Mouse (Mus musculus) CH12.LX (cell line): ENCODE measurements around the gene Celf2. TPM values are rescaled to one million over a fixed set of nuclear protein-coding genes. Genes with fewer than 3 reads are reported as not detected.

ENCODE experiments used
- DNase-seq: peaks from one replicate; pipeline ENCODE4 v3.0.0-alpha.2; 2013; ENCODE audit errors: extremely low read depth
- H3K27ac ChIP-seq: 2 replicates; pipeline ENCODE4 v1.5.1; 2012; ENCODE audit warnings: low read depth, mild to moderate bottlenecking, control low read depth, moderate library complexity; ENCODE audit not compliant: insufficient read depth
- H3K27me3 ChIP-seq: replicated peaks from 2 replicates; pipeline ENCODE3; 2012; ENCODE audit warnings: inconsistent platforms
- H3K36me3 ChIP-seq, 2 experiments: replicated peaks in 1 of 2; 2 replicates each; pipeline versions ENCODE3 to v1.6.1; 2012; ENCODE audit warnings: inconsistent platforms in 1 of 2, low read length in 1 of 2, mild to moderate bottlenecking in 1 of 2, mixed read lengths in 1 of 2, moderate library complexity in 1 of 2; ENCODE audit not compliant: control insufficient read depth in 1 of 2, insufficient read depth in 1 of 2
- H3K4me1 ChIP-seq, 2 experiments: 2 replicates each; pipeline ENCODE4 v1.6.1; 2012; ENCODE audit warnings: inconsistent platforms in 1 of 2, moderate library complexity in 1 of 2; ENCODE audit not compliant: insufficient read depth in 2 of 2, control insufficient read depth in 1 of 2
- H3K4me2 ChIP-seq: 2 replicates; pipeline ENCODE4 v1.6.1; 2012; ENCODE audit warnings: low read depth, mild to moderate bottlenecking, control low read depth; ENCODE audit not compliant: poor library complexity, insufficient read depth, severe bottlenecking
- H3K4me3 ChIP-seq, 3 experiments: fragments of 150-350 bp in 1 of 3; sonication (generic) in 1 of 3; replicated peaks in 1 of 3; 2 replicates each; pipeline versions ENCODE3 to v1.5.1; 2011 to 2012; ENCODE audit warnings: low read depth in 2 of 3, low read length in 2 of 3, mild to moderate bottlenecking in 2 of 3, moderate library complexity in 2 of 3, control low read depth in 1 of 3, improper control_type of control experiment in 1 of 3, inconsistent platforms in 1 of 3, mixed read lengths in 1 of 3; ENCODE audit not compliant: poor library complexity in 1 of 3
- H3K79me2 ChIP-seq: replicated peaks from 2 replicates; pipeline ENCODE4 v1.6.1; 2012; ENCODE audit warnings: mild to moderate bottlenecking, moderate library complexity; ENCODE audit not compliant: control insufficient read depth, poor library complexity, insufficient read depth, severe bottlenecking; ENCODE audit errors: extremely low read depth
- H3K9ac ChIP-seq: 2 replicates; pipeline ENCODE4 v1.6.1; 2012; ENCODE audit warnings: low read depth, mild to moderate bottlenecking, control low read depth, moderate library complexity; ENCODE audit not compliant: insufficient read depth
- H3K9me3 ChIP-seq: replicated peaks from 2 replicates; pipeline ENCODE3; 2012; ENCODE audit warnings: low read length, inconsistent platforms, mixed read lengths
- CHD2 ChIP-seq: IDR thresholded peaks from 2 replicates; pipeline ENCODE4 v1.6.1; 2011; ENCODE audit warnings: low read length, improper control_type of control experiment
- E2F4 ChIP-seq: IDR thresholded peaks from 2 replicates; pipeline ENCODE4 v1.6.1; 2011; ENCODE audit warnings: low read depth, low read length, improper control_type of control experiment; ENCODE audit not compliant: insufficient replicate concordance
- GABPA ChIP-seq: IDR thresholded peaks from 2 replicates; pipeline ENCODE4 v1.6.1; 2012; ENCODE audit warnings: low read depth, low read length, improper control_type of control experiment, inconsistent platforms; ENCODE audit not compliant: insufficient replicate concordance
- IRF4 ChIP-seq: IDR thresholded peaks from 2 replicates; pipeline ENCODE4 v1.6.1; 2014; ENCODE audit warnings: low read depth, mild to moderate bottlenecking, inconsistent platforms, low read length, improper control_type of control experiment
- MXI1 ChIP-seq: IDR thresholded peaks from 2 replicates; pipeline ENCODE4 v1.6.1; 2011; ENCODE audit warnings: mild to moderate bottlenecking, low read depth, low read length, improper control_type of control experiment
- NELFE ChIP-seq: IDR thresholded peaks from 2 replicates; pipeline ENCODE4 v1.6.1; 2011; ENCODE audit warnings: low read depth, low read length, improper control_type of control experiment
- NRF1 ChIP-seq: IDR thresholded peaks from 2 replicates; pipeline ENCODE4 v1.6.1; 2014; ENCODE audit warnings: low read depth, mild to moderate bottlenecking, inconsistent platforms, low read length, improper control_type of control experiment, moderate library complexity
- POLR2A ChIP-seq: IDR thresholded peaks from 2 replicates; pipeline ENCODE4 v1.6.1; 2011; ENCODE audit warnings: low read depth, mild to moderate bottlenecking, improper control_type of control experiment, low read length
- RAD21 ChIP-seq: IDR thresholded peaks from 2 replicates; pipeline ENCODE4 v1.6.1; 2011; ENCODE audit warnings: low read depth, mild to moderate bottlenecking, low read length, improper control_type of control experiment, moderate library complexity
- SIN3A ChIP-seq: IDR thresholded peaks from 2 replicates; pipeline ENCODE4 v1.6.1; 2012; ENCODE audit warnings: low read length, improper control_type of control experiment, inconsistent platforms
- TBP ChIP-seq: conservative IDR thresholded peaks from 2 replicates; pipeline ENCODE4 v1.6.1; 2011; ENCODE audit warnings: low read depth, low read length, improper control_type of control experiment
- TCF12 ChIP-seq: IDR thresholded peaks from 2 replicates; pipeline ENCODE4 v1.6.1; 2014; ENCODE audit warnings: low read depth, mild to moderate bottlenecking, inconsistent platforms, low read length, improper control_type of control experiment
- UBTF ChIP-seq: IDR thresholded peaks from 2 replicates; pipeline ENCODE4 v1.6.1; 2012; ENCODE audit warnings: low read depth, mild to moderate bottlenecking, inconsistent platforms, low read length, improper control_type of control experiment, moderate library complexity
- ZC3H11A ChIP-seq: IDR thresholded peaks from 2 replicates; pipeline ENCODE4 v1.6.1; 2012; ENCODE audit warnings: low read depth, mild to moderate bottlenecking, inconsistent platforms, low read length, improper control_type of control experiment
- ZMIZ1 ChIP-seq: IDR thresholded peaks from 2 replicates; pipeline ENCODE4 v1.6.1; 2012; ENCODE audit warnings: low read depth, mild to moderate bottlenecking, inconsistent platforms, low read length, improper control_type of control experiment
- dilution Hi-C: fragments of 300-500 bp; cut with MboI; formaldehyde crosslinking; loops from 2 replicates; pipeline ENCODE4 v1.14.3; 2020; ENCODE audit warnings: low sequenced_read_pairs; ENCODE audit not compliant: extremely low pct_unique_long_range_greater_than_20kb, extremely low pct_ligation_motif_present
- in situ Hi-C: fragments of 300-500 bp; cut with MboI; formaldehyde crosslinking; loops from 3 replicates; pipeline ENCODE4 v1.14.3; 2019; ENCODE audit warnings: low sequenced_read_pairs, low pct_ligation_motif_present, low pct_unique_long_range_greater_than_20kb, mixed read lengths
- polyA plus RNA-seq: library from polyadenylated mRNA; unstranded; fragments of >175 nt; gene quantifications from 2 replicates; pipeline ENCODE4 v1.2.1, GENCODE M21; 2012; ENCODE audit warnings: low read depth; ENCODE audit not compliant: insufficient read length
- total RNA-seq, 2 experiments: library from RNA; depleted of rRNA; stranded (reverse); fragments of 300-350 nt in 1 of 2; fragments of >200 nt in 1 of 2; gene quantifications; 2 replicates each; pipeline ENCODE4 v1.2.3; 2012 to 2014

Gene Celf2
- total and polyA plus RNA-seq, 3 experiments: 51.0 to 143 (median 103) TPM

DNA sequence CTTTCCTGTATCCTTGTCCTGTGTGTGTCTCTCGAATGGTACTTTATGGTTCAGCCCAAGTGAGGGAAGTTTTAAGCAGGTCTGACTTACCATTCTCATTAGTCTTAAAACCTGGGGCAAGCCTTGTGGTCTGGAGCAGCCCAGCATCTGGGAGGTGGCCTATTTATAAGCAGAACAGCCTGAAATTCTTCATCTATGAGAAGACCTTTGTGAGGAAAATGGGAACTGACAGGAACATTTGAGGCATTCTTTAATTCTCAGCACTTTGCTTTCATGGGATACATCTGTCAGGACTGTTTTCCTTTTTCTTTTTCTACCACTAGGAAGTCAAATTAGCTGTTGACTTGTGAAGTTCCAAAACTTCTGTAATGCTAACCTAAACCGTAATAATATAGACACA is 164.4 kb downstream of the Celf2 start:
- H3K4me3 ChIP-seq: no peak overlapping the region
- TF ChIP-seq SIN3A (no peak), MXI1 (no peak), RAD21 (no peak), IRF4 (no peak), GABPA (no peak)
- in situ Hi-C loops (no loop called here), dilution Hi-C loops (no loop called here)
- no peaks in the 10 kb centered on the region for H3K79me2 ChIP-seq
- H3K4me1 ChIP-seq: no peaks in the 10 kb centered on the region
- no peaks in the 10 kb centered on the region for H3K27me3 ChIP-seq
- H3K36me3 ChIP-seq: no peaks in the 10 kb centered on the region
- DNase-seq: no peak
- no peaks in the 10 kb centered on the region for H3K9me3 ChIP-seq
- no peak overlapping the region for H3K9ac ChIP-seq
- H3K27ac ChIP-seq: no peak overlapping the region
- no peak overlapping the region for H3K4me2 ChIP-seq

GRCm38 (mm10) chr2:7342911-7343478 is 166.4 kb downstream of the Celf2 start:
- Histone ChIP-seq H3K79me2 (no peaks in the 10 kb centered on the region), H3K36me3 (no peaks in the 10 kb centered on the region), H3K4me2 (no peak overlapping the region), H3K27ac (no peak overlapping the region), H3K4me1 (no peaks in the 10 kb centered on the region), H3K9ac (no peak overlapping the region), H3K9me3 (no peaks in the 10 kb centered on the region)
- DNase-seq: no peak
- no peak for TF ChIP-seq TCF12
- TF ChIP-seq POLR2A: no peak
- no peak for TF ChIP-seq CHD2
- no peak for TF ChIP-seq E2F4
- no peak for TF ChIP-seq TBP
- TF ChIP-seq, all 38 proteins: peak for 0
- Histone ChIP-seq H3K27me3 (no peaks in the 10 kb centered on the region), H3K4me3 (no peak overlapping the region)
- dilution Hi-C loops: no loop called here
- in situ Hi-C loops: no loop called here

DNA sequence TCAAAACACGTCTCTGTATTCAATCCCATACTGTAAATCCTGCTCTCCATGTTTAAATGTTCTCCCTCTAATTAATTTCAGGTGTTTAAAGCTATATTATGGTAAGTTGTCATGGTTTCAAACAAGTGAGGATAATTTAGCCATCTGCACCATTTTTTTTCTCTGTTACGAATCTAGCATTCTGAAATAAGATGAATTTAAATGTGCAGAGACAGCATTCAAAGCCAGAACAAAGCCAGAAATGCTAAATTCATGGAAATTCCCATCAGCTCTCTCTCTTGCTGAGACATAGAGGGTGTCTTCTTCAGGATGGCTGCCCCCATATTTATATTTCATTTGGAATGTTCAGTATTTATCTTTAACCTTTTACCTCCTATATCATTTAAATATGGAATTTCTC is 174.5 kb downstream of the Celf2 start:
- Histone ChIP-seq H3K9ac (no peak overlapping the region), H3K9me3 (no peaks in the 10 kb centered on the region), H3K27ac (no peak overlapping the region), H3K79me2 (no peaks in the 10 kb centered on the region), H3K4me1 (no peaks in the 10 kb centered on the region), H3K4me3 (no peak overlapping the region), H3K4me2 (no peak overlapping the region), H3K27me3 (no peaks in the 10 kb centered on the region), H3K36me3 (no peaks in the 10 kb centered on the region)
- dilution Hi-C loops (no loop called here), in situ Hi-C loops (no loop called here)
- no peak for TF ChIP-seq UBTF
- TF ChIP-seq ZC3H11A: no peak
- TF ChIP-seq NRF1: no peak
- TF ChIP-seq NELFE: no peak
- no peak for TF ChIP-seq ZMIZ1
- no peak for TF ChIP-seq GABPA
- DNase-seq: no peak
